Mouse (Mus musculus): Measurements from ENCODE around the gene Hmgb1.

Gene Hmgb1

GRCm38 (mm10) chr5:148996709-148997037 lies 187.6 kb downstream of the Hmgb1 start:
- DNase-seq (ENCODE audit: low read depth, low spot score): no peak
